Mouse (Mus musculus) c-Kit-positive CD71-positive TER-119-negative erythroid progenitor cells, embryonic 14.5 days (primary cell): ENCODE measurements around the gene Wnk2.
"Not testable (repeated sequence)": the region's sequence is repeated elsewhere in the genome, so short reads cannot be mapped to it uniquely, and the experiment has no call there.

Source experiments
- DNase-seq: peaks from one replicate; pipeline ENCODE4 v3.0.0-alpha.2; 2013; ENCODE audit warnings: low read depth

Wnk2 gene

DNA sequence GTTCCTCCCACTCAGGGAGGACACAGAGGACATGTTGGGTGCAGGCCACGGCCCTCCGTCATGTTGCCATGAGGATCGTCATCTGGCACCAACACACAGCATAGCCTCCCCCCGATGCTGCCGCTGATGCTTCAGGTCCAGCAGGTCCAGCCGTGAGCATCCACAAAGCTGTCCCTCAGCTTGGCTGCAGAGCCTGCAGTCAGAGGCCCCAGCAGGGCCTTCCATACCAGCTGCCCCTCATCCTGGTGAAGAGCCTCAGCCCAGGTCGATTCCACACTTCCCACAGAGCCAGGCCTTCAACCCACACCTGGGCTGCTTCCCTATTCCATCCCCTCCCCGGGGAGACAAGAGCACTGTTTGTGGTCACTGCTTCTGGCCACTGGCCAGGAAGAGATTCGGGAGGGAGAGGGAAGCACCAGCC is 54.3 kb downstream of the Wnk2 start:
- DNase-seq, result no peak

DNA sequence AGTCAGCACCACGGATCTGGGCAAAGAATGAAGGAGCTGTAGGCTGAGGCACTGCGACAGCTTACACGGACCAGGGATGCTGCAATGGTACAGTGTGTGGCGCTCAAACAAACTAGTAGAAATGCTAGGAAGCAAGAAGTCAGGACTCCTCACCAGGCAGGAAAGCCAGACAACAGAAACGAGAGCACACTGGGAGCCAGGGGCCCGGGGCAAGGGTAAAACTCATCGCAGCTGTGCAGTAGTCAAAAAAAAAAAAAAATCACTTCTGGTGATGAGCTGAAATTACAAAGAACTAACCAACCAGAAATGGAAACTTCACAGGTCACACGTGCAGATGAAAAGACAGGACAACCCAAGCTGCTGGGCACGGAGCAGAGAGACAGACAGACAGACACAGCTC is 55.2 kb downstream of the Wnk2 start:
- DNase-seq, result no peak

DNA sequence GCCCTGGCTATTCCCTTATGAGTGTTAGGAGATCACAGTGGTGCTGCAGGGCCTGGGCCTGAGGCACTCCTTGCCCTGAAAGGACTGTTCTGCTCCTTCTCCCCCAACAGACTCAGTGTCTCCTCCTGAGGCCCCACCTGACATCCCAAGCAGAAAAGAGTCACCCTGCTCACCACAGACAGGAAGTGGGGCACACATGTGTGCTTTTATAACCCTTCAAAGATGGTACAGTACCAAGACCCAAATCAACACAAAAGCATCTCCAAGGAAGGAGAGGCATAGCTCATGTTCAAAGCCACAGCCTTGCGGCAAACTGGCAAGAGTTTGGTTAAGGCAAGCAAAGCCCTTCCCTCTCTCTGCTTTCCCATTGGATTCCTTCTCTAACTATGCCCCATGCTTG is 57.6 kb downstream of the Wnk2 start:
- no peak for DNase-seq

GRCm38 (mm10) chr13:49088874-49089273 is 58.9 kb downstream of the Wnk2 start:
- no peak for DNase-seq

DNA sequence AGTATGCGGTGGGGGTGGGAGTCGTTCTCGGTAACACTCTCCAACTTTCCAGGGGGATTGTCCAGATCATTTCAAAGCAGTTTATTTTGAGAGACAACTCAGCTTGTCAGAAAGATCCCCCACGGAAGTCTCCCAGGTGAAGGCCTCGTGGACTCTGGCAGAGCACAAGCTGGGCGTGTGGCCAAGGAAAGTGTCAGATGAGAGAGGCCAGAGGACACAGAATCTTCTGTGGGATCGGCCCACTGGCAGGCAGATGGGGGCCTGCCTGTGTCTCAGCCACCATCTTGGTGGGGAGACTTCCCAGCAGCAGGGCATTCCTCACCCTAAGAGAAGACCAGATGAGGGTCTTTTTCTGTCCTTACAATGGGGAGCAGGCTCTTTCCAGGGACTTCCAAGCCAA is 60.4 kb downstream of the Wnk2 start:
- DNase-seq, result no peak

DNA sequence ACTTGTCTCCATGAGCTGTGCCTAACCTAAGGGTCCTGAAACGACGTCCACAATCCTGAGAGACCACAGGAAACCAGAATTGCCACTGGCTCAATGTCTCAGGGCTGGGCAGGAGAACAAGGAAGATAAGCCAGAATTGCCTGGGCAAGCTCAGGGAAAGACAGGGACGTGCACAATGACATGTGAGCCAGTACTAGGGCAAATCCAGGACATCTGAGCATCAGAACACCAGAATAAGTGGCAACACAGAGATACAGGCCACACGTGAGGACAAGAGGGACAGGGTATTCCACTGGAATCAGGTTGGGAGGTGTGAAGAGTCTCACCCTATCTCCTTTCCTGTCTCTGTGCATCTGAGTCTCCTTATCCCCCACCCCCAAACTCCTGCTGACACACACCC is 61.4 kb downstream of the Wnk2 start:
- DNase-seq, result no peak

GRCm38 (mm10) chr13:49085211-49085610 is 62.6 kb downstream of the Wnk2 start:
- DNase-seq, result no peak

GRCm38 (mm10) chr13:49084781-49085180 is 63.0 kb downstream of the Wnk2 start:
- no peak for DNase-seq

DNA sequence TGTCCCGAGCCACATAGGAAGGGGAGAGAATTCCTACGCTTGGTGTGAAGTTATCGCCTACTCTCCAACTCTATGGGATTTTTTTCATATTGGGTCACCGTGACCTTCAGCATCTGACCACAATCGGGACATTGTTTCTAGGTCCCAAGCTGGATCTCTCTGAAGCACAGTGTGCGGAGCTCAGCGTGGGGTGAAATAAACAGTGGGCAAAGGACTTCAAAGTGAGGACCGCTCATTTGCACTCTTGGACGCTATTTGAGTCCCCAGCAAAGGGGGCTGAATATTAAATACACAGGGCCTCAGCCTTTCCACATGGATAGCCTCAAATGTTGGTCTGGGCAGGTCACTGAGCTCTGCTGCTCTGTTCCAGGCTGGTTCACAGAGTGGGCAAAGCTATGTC is 63.9 kb downstream of the Wnk2 start:
- no peak for DNase-seq

DNA sequence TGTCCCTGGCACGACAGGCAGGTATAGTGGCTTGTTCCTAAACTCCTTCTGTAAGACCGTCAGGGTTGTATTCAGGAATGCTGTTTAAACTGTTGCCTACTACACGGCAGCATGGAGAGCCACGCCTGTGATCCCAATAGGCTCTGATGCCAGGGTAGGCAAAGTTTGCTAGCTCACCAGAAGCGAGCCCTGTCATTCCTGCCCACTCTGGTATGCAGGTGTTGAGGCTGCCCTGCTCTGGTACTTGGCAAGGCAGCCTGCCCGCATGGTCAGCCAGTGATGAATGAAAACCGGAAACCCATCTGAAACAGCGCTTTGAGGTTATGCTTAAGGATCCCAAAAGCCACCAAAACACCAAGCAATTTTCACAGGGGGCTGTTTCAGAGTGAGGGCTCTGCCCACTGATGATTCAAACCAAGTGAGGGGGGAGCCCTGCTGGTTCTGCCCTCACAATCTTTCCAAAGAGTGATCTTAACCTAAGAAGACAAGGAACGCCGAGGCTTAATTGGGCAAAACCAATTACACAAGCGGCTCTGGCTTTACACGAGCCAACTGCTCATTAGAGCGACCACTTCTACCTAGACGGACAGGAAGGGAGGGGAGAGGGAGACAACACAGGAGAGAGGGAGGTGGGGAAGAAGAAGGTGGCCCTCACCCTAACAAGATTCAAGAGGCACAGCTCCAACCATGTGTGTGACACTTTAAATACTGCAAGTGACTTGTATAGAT is 65.5 kb downstream of the Wnk2 start:
- no peak for DNase-seq

GRCm38 (mm10) chr13:49076196-49076595 is 71.6 kb downstream of the Wnk2 start:
- DNase-seq, result no peak

DNA sequence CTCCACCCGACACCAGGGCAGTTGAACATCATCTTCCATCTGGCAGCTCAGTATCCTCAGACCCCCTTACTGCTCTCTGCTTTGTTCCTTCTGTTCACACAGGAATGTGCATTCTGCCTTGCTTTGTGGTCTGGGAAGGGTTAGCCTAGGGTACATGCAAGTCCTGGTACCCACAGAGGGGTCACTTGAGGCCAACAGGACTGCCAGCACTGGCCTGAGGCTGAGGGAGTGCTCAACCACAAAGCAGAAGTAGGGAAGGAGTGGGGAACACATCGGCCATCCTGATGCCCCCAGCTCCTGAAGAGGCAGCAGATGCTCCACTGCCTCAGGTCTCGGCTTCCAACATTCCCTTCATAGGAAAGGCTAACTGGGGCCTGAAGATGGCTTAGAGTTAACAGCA is 72.4 kb downstream of the Wnk2 start:
- DNase-seq, result no peak

DNA sequence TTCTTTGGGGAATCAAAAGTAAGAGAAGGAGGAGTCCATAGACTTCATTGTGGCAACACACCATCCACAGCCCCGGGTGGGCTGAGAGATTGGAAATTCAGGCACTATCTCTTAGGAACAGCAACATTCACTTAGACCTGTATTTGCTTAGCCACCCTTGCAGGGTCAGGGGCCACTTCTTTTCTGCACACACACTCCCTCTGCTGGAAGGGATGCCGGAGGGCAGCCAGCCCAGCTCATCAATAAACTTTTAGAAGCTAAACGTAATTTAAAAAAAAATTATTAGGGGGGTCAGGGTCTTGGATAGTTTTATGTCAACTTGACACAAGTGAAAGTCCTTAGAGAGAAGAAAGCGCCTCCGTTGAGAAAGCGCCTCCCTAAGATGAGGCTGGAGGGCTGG is 74.5 kb downstream of the Wnk2 start:
- DNase-seq, result no peak

GRCm38 (mm10) chr13:49071861-49072260 is 76.0 kb downstream of the Wnk2 start:
- DNase-seq, result no peak

DNA sequence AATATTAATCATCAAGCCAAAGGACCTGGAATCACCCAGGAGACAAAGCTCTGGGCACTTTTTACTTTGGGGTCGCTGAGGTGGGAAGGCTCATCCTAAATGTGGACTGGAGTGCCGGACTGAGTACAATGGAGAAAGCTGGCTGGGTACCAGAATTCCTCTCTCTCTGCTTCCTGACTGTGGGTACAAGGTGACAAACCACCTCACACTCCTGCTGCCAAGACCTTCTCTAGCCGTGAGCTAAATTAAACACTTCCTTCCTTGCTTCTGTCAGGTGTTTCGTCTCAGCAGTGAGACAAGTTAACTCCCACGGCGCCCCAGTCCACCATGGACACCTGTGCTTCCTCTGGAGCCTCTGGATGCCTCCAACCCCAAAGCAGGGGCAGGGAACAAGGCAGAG is 77.8 kb downstream of the Wnk2 start:
- DNase-seq, result no peak

DNA sequence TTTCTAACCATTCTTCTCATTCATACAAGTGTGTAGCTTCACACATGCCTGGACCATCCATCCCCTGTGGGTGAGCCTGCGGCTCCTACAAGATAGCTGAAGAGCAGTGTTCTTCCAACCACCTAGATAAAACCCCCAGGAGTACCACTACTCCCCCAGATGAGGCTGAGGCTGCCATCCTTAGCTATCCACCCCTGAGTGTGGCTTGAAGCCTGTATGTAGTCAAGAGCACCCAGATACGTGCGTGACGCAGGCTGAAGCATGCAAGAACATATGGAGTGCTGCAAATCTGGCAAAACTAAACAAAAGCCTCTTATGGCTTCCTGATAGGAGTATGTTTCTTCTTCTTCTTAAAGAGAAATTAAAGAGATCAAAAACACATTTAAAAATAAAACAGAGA is 78.4 kb downstream of the Wnk2 start:
- no peak for DNase-seq

DNA sequence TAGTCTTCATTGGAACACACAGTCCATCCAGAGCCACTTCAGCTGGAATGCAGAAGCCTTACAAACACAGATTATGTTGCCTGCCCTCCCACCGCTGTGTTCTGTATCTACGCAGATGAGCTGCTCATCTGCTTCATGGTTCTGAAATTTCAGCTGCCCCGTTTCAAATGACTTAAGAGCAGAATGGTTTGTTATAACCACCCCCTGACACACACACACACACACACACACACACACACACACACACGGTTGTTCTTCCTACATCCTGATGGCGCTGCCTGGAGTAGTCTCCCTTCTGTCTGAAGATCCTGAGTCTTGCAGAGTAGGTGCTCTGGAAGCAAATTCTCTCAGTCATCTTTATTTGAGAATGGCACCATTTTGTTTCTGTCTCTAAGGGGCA is 83.6 kb downstream of the Wnk2 start:
- no peak for DNase-seq

DNA sequence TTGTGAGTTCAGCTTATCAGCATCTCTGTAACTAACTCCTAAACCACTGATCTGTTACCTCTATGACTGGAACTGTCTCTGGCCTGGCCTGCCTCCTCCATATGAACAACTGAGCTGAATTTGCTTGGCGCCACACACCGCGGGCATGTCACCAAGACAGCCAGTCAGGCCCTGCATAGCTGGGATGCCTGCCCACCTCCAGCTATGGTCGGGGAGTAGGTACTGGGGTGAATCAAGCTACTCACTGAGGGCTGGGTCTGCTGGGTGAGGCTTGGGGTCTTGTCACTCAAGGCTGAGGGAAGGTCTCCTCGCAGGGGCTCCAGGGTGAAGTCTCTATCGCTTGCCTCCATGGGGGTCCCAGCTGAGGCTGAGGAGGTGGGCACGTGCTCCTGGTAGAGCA is 87.4 kb downstream of the Wnk2 start:
- no peak for DNase-seq

- DNase-seq, result no peak
Observed at GRCm38 (mm10) chr13:49058528-49058927, 89.3 kb downstream of the Wnk2 start.

DNA sequence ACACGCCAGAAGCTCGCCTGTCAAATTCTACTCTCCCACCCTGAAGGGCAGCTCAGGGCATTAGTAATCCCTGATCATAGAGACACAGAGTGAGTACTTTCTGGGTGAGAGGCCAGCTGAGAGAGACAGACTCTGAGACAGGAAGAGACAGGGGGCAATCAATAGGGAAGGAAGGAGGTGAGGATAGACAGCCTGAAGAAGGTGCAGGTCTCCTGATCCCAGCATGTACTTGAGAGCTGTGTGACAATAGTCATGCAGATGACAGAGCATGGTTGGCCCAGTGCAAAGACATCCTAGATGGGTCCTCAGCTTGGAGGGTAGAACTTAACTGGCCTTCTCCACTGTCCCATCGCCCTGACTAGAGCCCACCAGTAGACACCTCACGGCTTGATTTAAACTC is 91.5 kb downstream of the Wnk2 start:
- DNase-seq, result no peak

DNA sequence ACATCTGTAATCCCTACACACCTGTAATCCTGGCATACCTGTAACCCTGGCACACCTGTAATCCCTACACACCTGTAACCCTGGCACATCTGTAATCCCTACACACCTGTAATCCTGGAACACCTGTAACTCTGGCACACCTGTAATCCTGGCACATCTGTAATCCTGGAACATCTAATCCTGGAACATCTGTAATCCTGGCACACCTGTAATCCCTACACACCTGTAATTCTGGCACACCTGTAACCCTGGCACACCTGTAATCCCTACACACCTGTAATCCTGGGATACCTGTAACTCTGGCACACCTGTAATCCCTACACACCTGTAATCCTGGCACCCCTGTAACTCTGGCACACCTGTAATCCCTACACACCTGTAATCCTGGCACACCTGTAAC is 93.1 kb downstream of the Wnk2 start:
- not testable (repeated sequence) for DNase-seq

DNA sequence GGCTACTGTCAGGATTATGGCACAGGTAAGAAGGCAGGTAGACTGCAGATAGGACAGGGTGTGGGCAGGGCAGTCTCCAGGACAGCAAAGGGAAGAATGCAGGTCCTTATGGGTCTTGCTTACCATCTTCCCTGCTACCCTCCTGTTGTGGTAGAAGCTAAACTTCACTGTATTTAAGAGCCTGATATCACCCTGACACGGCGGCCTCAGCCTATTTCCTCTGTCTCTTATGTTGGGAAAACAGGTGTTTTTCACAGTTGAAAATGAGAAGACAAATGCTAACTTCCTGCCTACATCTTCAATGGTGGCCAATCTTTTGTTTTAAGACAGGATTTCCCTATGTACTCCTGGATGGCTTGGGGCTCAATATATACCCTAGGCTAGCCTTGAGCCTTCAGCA is 94.5 kb downstream of the Wnk2 start:
- DNase-seq, result no peak

GRCm38 (mm10) chr13:49052512-49052911 is 95.3 kb downstream of the Wnk2 start:
- DNase-seq, result no peak

- no peak for DNase-seq
Observed at GRCm38 (mm10) chr13:49047393-49047792, 100.4 kb downstream of the Wnk2 start.

DNA sequence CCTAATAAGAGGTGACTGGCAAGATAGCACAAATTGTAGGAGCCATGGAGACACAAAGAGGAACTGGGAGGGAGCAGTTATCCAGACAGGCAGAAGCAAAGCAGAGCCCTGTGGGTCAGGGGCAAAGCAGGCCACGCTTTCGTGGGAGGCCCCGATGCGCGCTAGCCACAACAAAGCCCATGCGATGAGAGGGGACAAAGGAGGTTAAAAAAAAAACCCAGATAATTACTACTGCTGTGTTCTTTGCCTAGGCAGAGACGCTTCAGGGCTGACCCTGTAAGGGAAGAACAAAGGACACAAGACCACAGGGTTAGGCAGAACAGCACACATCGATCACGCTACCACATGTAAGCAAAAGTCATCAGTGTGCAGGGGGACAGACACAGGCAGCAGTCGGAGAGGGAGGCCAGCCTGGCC is 103.7 kb downstream of the Wnk2 start:
- DNase-seq, result no peak
